Mouse (Mus musculus) testis, adult 2 months (tissue): ENCODE measurements at regions not wholly inside any gene's neighbourhood (a gene's known extent, or its start where the extent isn't known, plus 50 kb on each side); places are given as distances from the start of the nearest gene placed in this dataset.
A peak's percentile ranks its signal among the peaks of the same experiment; 100 is the strongest.
"Not testable (repeated sequence)": the region's sequence is repeated elsewhere in the genome, so short reads cannot be mapped to it uniquely, and the experiment has no call there.

Experiments used
- H3K27ac ChIP-seq: fragments of 200-500 bp; 2 replicates; pipeline ENCODE4 v1.5.1; 2012; ENCODE audit warnings: low read depth, low read length; ENCODE audit not compliant: control insufficient read depth, insufficient read depth
- H3K27me3 ChIP-seq: fragments of 200-500 bp; 2 replicates; pipeline ENCODE4 v1.6.1; 2012; ENCODE audit warnings: mild to moderate bottlenecking, low read length, moderate library complexity; ENCODE audit not compliant: control insufficient read depth, insufficient read depth
- H3K36me3 ChIP-seq: fragments of 200-500 bp; 2 replicates; pipeline ENCODE4 v1.6.1; 2012; ENCODE audit warnings: mild to moderate bottlenecking, low read length; ENCODE audit not compliant: control insufficient read depth, insufficient read depth
- H3K4me1 ChIP-seq: fragments of 200-500 bp; 2 replicates; pipeline ENCODE4 v1.6.1; 2012; ENCODE audit warnings: low read length; ENCODE audit not compliant: control insufficient read depth, insufficient read depth
- H3K4me3 ChIP-seq: fragments of 200-500 bp; 2 replicates; pipeline ENCODE4 v1.5.1; 2012; ENCODE audit warnings: low read depth, mild to moderate bottlenecking, low read length, moderate library complexity, mixed read lengths; ENCODE audit not compliant: control insufficient read depth
- CTCF ChIP-seq: fragments of 200-500 bp; IDR thresholded peaks from 2 replicates; pipeline ENCODE4 v1.5.1; 2012; ENCODE audit warnings: low read depth, mild to moderate bottlenecking, inconsistent platforms, low read length, moderate library complexity; ENCODE audit not compliant: control insufficient read depth, insufficient read depth, insufficient replicate concordance
- POLR2A ChIP-seq: fragments of 200-500 bp; IDR thresholded peaks from 2 replicates; pipeline ENCODE4 v1.6.1; 2012; ENCODE audit warnings: low read depth, mild to moderate bottlenecking, inconsistent platforms, low read length, moderate library complexity; ENCODE audit not compliant: control insufficient read depth

GRCm38 (mm10) chr7:47830124-47830523 lies 151.8 kb downstream of the Mrgpra4 start:
- Histone ChIP-seq H3K4me1 (no peaks in the 10 kb centered on the region), H3K27ac (no peak overlapping the region), H3K36me3 (no peaks in the 10 kb centered on the region), H3K27me3 (no peaks in the 10 kb centered on the region), H3K4me3 (no peak overlapping the region)
- TF ChIP-seq CTCF = no peak
- TF ChIP-seq POLR2A = no peak

GRCm38 (mm10) chr7:47781373-47781772 lies 180.2 kb upstream of the Mrgpra3 start:
- TF ChIP-seq CTCF = peak; percentile 65; the same call in 1 of the 2 replicates
- TF ChIP-seq POLR2A = no peak
- H3K36me3 ChIP-seq = no peaks in the 10 kb centered on the region
- no peak overlapping the region for H3K4me3 ChIP-seq
- no peaks in the 10 kb centered on the region for H3K27me3 ChIP-seq
- H3K27ac ChIP-seq = no peak overlapping the region
- H3K4me1 ChIP-seq = no peaks in the 10 kb centered on the region

GRCm38 (mm10) chr7:47747528-47747927 lies 146.4 kb upstream of the Mrgpra3 start:
- Histone ChIP-seq H3K36me3 (no peaks in the 10 kb centered on the region), H3K4me3 (no peak overlapping the region), H3K27ac (no peak overlapping the region), H3K4me1 (no peaks in the 10 kb centered on the region), H3K27me3 (no peaks in the 10 kb centered on the region)
- TF ChIP-seq POLR2A (no peak), CTCF (no peak)

GRCm38 (mm10) chr7:47740064-47740463 lies 138.9 kb upstream of the Mrgpra3 start:
- not testable (repeated sequence) for H3K36me3 ChIP-seq, H3K27me3 ChIP-seq, H3K27ac ChIP-seq, H3K4me3 ChIP-seq, H3K4me1 ChIP-seq

- no peaks in the 10 kb centered on the region for H3K27me3 ChIP-seq
- no peaks in the 10 kb centered on the region for H3K4me1 ChIP-seq
- TF ChIP-seq POLR2A = no peak
- TF ChIP-seq CTCF = no peak
- H3K4me3 ChIP-seq = no peak overlapping the region
- no peak overlapping the region for H3K27ac ChIP-seq
- no peaks in the 10 kb centered on the region for H3K36me3 ChIP-seq
Measured at GRCm38 (mm10) chr7:47691121-47691520, 89.9 kb upstream of the Mrgpra3 start.

GRCm38 (mm10) chr7:47676999-47677398 lies 75.8 kb upstream of the Mrgpra3 start:
- Histone ChIP-seq H3K27ac (no peak overlapping the region), H3K4me3 (no peak overlapping the region), H3K4me1 (no peaks in the 10 kb centered on the region), H3K27me3 (no peaks in the 10 kb centered on the region), H3K36me3 (no peaks in the 10 kb centered on the region)
- TF ChIP-seq POLR2A (no peak), CTCF (no peak)
